Mouse (Mus musculus) intestine, embryonic 14.5 days (tissue): ENCODE data around the gene Pou2f1. TPM values are rescaled to one million over a fixed set of nuclear protein-coding genes. Genes with fewer than 3 reads are reported as not detected.
"Not testable (repeated sequence)": the region's sequence is repeated elsewhere in the genome, so short reads cannot be mapped to it uniquely, and the experiment has no call there.

Source experiments
- ATAC-seq: fragments of 200-750 bp; cut with Nextera tagmentation; replicated peaks from 2 replicates; pipeline ENCODE4 v1.8.0; 2017; ENCODE audit warnings: low read depth, moderate number of reproducible peaks, moderate TSS enrichment, moderate library complexity; ENCODE audit not compliant: low FRiP score, low TSS enrichment
- DNase-seq: peaks from one replicate; pipeline ENCODE4 v3.0.0-alpha.2; 2018; ENCODE audit warnings: low spot score
- H3K27ac ChIP-seq: fragments of 300-500 bp; sonication (generic); 2 replicates; pipeline ENCODE4 v1.5.1; 2014; ENCODE audit warnings: low read depth, mild to moderate bottlenecking, control low read depth
- H3K27me3 ChIP-seq: fragments of 300-500 bp; sonication (generic); replicated peaks from 2 replicates; pipeline ENCODE4 v1.6.1; 2014; ENCODE audit warnings: low read length, control low read depth; ENCODE audit not compliant: control insufficient read depth, insufficient read depth
- H3K36me3 ChIP-seq: fragments of 300-500 bp; sonication (generic); 2 replicates; pipeline ENCODE4 v1.6.1; 2014; ENCODE audit warnings: low read length, control low read depth; ENCODE audit not compliant: control insufficient read depth, insufficient read depth
- H3K4me1 ChIP-seq: fragments of 300-500 bp; sonication (generic); replicated peaks from 2 replicates; pipeline ENCODE4 v1.6.1; 2014; ENCODE audit warnings: low read length, control low read depth, mixed read lengths; ENCODE audit not compliant: control insufficient read depth, insufficient read depth
- H3K4me2 ChIP-seq: fragments of 300-500 bp; sonication (generic); 2 replicates; pipeline ENCODE4 v1.6.1; 2014; ENCODE audit warnings: low read length
- H3K4me3 ChIP-seq: fragments of 300-500 bp; sonication (generic); 2 replicates; pipeline ENCODE4 v1.5.1; 2014; ENCODE audit warnings: low read depth, low read length, control low read depth, mixed read lengths
- H3K9ac ChIP-seq: fragments of 300-500 bp; sonication (generic); 2 replicates; pipeline ENCODE4 v1.6.1; 2014; ENCODE audit warnings: mild to moderate bottlenecking, low read length
- H3K9me3 ChIP-seq: fragments of 300-500 bp; sonication (generic); 2 replicates; pipeline ENCODE4 v1.6.1; 2016; ENCODE audit warnings: low read length, control low read depth; ENCODE audit not compliant: control insufficient read depth
- WGBS: fragments of 180-500 bp; shearing (Covaris S2); extraction: QIAGEN DNeasy Blood & Tissue Kit; methylation state at CpG from one replicate; pipeline ENCODE4 v1.1.7; 2014; 5-methylcytosine and 5-hydroxymethylcytosine counted together
- polyA plus RNA-seq: library from polyadenylated mRNA; unstranded; fragments of >200 nt; fragmentation: Nextera tagmentation; extraction: Ambion mirVana; gene quantifications from 2 replicates; pipeline ENCODE4 v1.2.1, GENCODE M21; 2014

The Pou2f1 gene
- polyA plus RNA-seq, 1 experiment from 2014 or later = 20.1 TPM

- H3K27me3 ChIP-seq = no peaks in the 10 kb centered on the region
- WGBS = 90% methylated on average over 7 of the region's 7 CpGs
- H3K9me3 ChIP-seq = no peaks in the 10 kb centered on the region
- no peak overlapping the region for H3K9ac ChIP-seq
- H3K4me2 ChIP-seq = no peak overlapping the region
- no peak for ATAC-seq
- no peak overlapping the region for H3K27ac ChIP-seq
- DNase-seq = no peak
- H3K4me3 ChIP-seq = no peak overlapping the region
- H3K36me3 ChIP-seq = no peaks in the 10 kb centered on the region
- peaks cover 8% of the 10 kb centered on the region for H3K4me1 ChIP-seq
These were observed 6.8 kb downstream of the Pou2f1 start for GRCm38 (mm10) chr1:165995661-165996055.

GRCm38 (mm10) chr1:165995011-165995660 is 7.3 kb downstream of the Pou2f1 start:
- H3K9me3 ChIP-seq, H3K4me3 ChIP-seq, H3K9ac ChIP-seq, H3K27me3 ChIP-seq, H3K36me3 ChIP-seq, ATAC-seq, H3K4me1 ChIP-seq, H3K27ac ChIP-seq, H3K4me2 ChIP-seq, DNase-seq: not testable (repeated sequence)
- WGBS = 93% methylated on average over 6 of the region's 7 CpGs

GRCm38 (mm10) chr1:165994279-165994678 is 8.2 kb downstream of the Pou2f1 start:
- ATAC-seq (no peak), DNase-seq (no peak)
- Histone ChIP-seq H3K27me3 (no peaks in the 10 kb centered on the region), H3K9me3 (no peaks in the 10 kb centered on the region), H3K36me3 (no peaks in the 10 kb centered on the region), H3K4me3 (no peak overlapping the region), H3K27ac (no peak overlapping the region), H3K9ac (no peak overlapping the region), H3K4me2 (no peak overlapping the region), H3K4me1 (peaks cover 1% of the 10 kb centered on the region)
- WGBS = 64% methylated on average over 1 of the region's 1 CpGs

GRCm38 (mm10) chr1:165993270-165994156 is 9.0 kb downstream of the Pou2f1 start:
- no peak overlapping the region for H3K4me2 ChIP-seq
- H3K27me3 ChIP-seq = no peaks in the 10 kb centered on the region
- no peak overlapping the region for H3K27ac ChIP-seq
- H3K9me3 ChIP-seq = no peaks in the 10 kb centered on the region
- H3K9ac ChIP-seq = no peak overlapping the region
- no peaks in the 10 kb centered on the region for H3K36me3 ChIP-seq
- H3K4me3 ChIP-seq = no peak overlapping the region
- no peak for DNase-seq
- ATAC-seq = no peak
- H3K4me1 ChIP-seq = no peaks in the 10 kb centered on the region; the same call in 1 of the 2 replicates
- whole genome bisulfite sequencing = 77% methylated on average over 6 of the region's 6 CpGs

- H3K4me3 ChIP-seq = no peak overlapping the region
- no peaks in the 10 kb centered on the region for H3K4me1 ChIP-seq
- H3K9ac ChIP-seq = no peak overlapping the region
- no peak overlapping the region for H3K4me2 ChIP-seq
- DNase-seq (no peak), ATAC-seq (no peak)
- WGBS = 91% methylated on average over 2 of the region's 2 CpGs
- no peaks in the 10 kb centered on the region for H3K27me3 ChIP-seq
- no peaks in the 10 kb centered on the region for H3K36me3 ChIP-seq
- no peaks in the 10 kb centered on the region for H3K9me3 ChIP-seq
- no peak overlapping the region for H3K27ac ChIP-seq
These were observed 13.9 kb downstream of the Pou2f1 start for GRCm38 (mm10) chr1:165988536-165988935.

- H3K27ac ChIP-seq = no peak overlapping the region
- no peaks in the 10 kb centered on the region for H3K4me1 ChIP-seq
- ATAC-seq = no peak
- H3K36me3 ChIP-seq = no peaks in the 10 kb centered on the region
- H3K27me3 ChIP-seq = no peaks in the 10 kb centered on the region
- no peak overlapping the region for H3K4me2 ChIP-seq
- DNase-seq = no peak
- H3K9ac ChIP-seq = no peak overlapping the region
- no peaks in the 10 kb centered on the region for H3K9me3 ChIP-seq
- H3K4me3 ChIP-seq = no peak overlapping the region
- WGBS = 92% methylated on average over 2 of the region's 2 CpGs
These were observed 14.4 kb downstream of the Pou2f1 start for GRCm38 (mm10) chr1:165988072-165988471.

GRCm38 (mm10) chr1:165985743-165986360 is 16.6 kb downstream of the Pou2f1 start:
- no peaks in the 10 kb centered on the region for H3K36me3 ChIP-seq
- H3K27ac ChIP-seq = no peak overlapping the region
- no peak for DNase-seq
- no peak for ATAC-seq
- no peak overlapping the region for H3K4me3 ChIP-seq
- WGBS = 81% methylated on average over 3 of the region's 3 CpGs
- H3K4me1 ChIP-seq = no peaks in the 10 kb centered on the region
- H3K4me2 ChIP-seq = no peak overlapping the region
- H3K9me3 ChIP-seq = no peaks in the 10 kb centered on the region
- no peak overlapping the region for H3K9ac ChIP-seq
- H3K27me3 ChIP-seq = no peaks in the 10 kb centered on the region

GRCm38 (mm10) chr1:165985186-165985585 is 17.3 kb downstream of the Pou2f1 start:
- H3K4me1 ChIP-seq = no peaks in the 10 kb centered on the region
- 74% methylated on average over 3 of the region's 3 CpGs for WGBS
- H3K9me3 ChIP-seq = no peaks in the 10 kb centered on the region
- no peaks in the 10 kb centered on the region for H3K36me3 ChIP-seq
- H3K4me2 ChIP-seq = no peak overlapping the region
- no peak for DNase-seq
- H3K9ac ChIP-seq = no peak overlapping the region
- H3K27me3 ChIP-seq = no peaks in the 10 kb centered on the region
- no peak overlapping the region for H3K27ac ChIP-seq
- no peak overlapping the region for H3K4me3 ChIP-seq
- ATAC-seq = no peak
